Mouse (Mus musculus): ENCODE results near the gene Trib3.

Trib3 gene

DNA sequence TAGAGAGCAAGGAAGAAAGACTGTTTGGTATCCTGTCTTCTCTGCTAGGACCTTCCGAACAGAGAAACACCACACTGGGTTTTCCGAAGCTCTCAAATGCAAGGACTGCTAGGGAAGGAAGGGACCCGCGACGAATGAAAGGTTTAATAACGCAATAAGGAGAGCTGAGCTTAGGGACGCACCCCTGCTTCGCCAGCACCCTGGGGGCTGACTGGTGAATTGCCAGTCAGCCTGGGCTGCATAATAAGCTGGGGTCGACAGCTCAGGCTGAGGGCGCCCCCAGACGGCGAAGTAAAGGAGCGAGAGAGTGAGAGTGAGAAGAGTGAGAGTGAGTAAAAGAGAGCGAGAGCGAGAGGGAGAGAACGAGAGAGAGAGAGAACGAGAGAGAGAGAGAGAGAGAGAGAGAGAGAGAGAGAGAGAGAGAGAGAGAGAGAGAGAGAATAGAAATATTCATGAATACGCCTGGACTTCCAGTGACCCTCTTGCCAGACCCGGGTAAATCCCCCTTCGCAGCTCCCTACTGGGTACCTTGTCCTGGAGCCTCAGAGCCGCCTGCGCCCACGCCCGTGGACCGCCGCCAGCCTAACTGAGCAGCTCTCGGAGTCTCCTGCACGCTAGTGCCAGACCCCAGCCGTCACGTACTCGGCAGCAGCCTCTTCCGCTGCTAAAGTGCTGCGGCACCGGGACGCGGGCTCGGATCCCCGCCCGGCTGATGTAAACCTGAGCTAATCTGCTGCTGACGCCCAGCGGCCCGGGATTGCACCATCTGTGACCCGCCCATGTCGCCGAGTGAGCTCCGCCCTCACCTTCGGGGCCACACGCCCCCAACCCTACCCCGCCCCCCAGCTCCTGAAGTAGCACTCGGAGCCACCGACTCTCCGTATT, at the start of gene Trib3:
Gene Trib3, minus strand, starts transcription at position 704 of the 885 bp plus-strand sequence.
- DNase-seq: peak; percentile 86 to 92

- DNase-seq: peak in 1 of 2 experiments; percentile 25
Observed at GRCm38 (mm10) chr2:152393225-152394017, 49.6 kb upstream of the Trib3 start.

DNA sequence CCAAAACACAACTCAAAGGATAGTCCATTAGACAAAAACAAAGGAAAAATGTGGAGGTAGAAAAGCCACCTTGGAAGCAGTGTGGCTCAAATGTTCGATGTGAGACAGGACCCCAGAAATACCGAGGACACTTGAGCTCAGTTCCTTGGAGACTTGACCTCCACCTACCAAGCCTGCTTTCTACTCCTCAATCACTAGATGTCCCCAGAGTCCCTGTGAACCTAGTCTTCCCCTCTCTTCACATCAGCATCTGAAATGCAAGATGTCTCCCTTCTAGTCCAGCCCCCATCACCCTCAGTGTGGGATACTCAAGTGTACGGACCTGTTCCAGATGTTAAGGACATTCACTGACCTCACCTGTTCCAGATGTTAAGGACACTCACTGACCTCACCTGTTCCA, 49.0 kb upstream of the Trib3 start:
- peak in 1 of 2 experiments; percentile 63 for DNase-seq

- no peak for DNase-seq
Observed at GRCm38 (mm10) chr2:152384191-152384590, 40.4 kb upstream of the Trib3 start.

DNA sequence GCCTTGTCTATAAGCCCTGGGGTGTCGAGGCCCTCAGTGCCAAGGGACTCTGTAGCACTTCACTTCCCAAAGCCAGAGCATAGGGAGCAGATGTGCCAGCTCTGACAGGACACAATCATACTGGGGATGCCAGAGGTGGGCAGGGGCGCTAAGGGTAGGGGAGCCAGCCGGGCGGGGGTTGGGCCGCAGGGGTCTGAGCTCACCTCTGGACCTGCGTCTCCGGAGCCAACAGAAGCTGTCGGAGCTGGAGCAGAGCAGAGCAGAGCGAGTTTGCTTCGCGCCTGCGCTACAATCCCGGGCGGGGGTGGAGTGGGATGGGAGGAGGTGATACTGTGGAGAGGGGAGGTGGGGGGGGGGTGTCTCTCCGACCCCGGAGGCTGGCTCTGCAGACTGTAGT, 32.5 kb upstream of the Trib3 start, which contains the start of gene Nrsn2:
Gene Nrsn2, minus strand, starts transcription at position 294 of the 397 bp plus-strand sequence.
- no peak for DNase-seq

GRCm38 (mm10) chr2:152375652-152376344, 32.0 kb upstream of the Trib3 start:
- DNase-seq: no peak

DNA sequence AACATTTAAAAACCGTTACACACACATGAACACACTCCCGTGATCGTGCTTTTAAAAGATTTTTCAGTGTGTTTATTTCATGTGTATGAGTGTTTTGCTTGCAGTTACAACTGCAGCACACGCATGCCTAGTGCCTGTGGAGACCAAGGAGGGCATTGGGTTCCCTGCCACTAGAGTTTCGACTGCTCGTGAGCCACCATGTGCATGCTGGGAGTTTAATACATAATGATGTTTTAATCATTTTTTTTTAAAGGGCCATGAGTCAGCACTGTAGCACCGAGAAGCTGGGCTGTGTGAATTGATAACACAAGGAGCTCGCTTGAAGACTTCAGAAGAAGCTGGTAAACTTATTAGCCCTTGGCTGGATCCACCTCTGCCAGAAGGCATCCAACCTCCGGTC, 29.7 kb upstream of the Trib3 start:
- DNase-seq: no peak

DNA sequence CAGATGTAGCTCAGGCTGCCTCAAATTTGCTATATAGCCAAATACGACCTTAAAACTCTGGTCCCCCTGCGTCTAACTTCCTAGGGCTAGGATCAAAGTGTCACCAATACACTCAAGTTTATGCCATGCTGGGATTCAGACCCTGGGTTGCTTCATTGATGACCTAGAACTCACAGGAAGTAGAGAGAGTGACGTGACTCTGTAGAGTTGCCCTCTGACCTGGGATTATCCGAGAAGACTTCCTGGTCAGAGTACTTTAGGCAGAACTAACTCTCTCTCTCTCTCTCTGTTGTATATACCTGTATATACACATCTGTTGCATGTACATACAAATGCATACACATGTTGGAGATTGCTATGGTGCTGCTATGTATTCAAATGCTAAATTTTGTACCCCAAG, 28.8 kb upstream of the Trib3 start:
- no peak for DNase-seq

GRCm38 (mm10) chr2:152372104-152372503, 28.3 kb upstream of the Trib3 start:
- no peak for DNase-seq

- peak; percentile 63 to 74 for DNase-seq
Observed at GRCm38 (mm10) chr2:152368532-152369140, 24.8 kb upstream of the Trib3 start.

DNA sequence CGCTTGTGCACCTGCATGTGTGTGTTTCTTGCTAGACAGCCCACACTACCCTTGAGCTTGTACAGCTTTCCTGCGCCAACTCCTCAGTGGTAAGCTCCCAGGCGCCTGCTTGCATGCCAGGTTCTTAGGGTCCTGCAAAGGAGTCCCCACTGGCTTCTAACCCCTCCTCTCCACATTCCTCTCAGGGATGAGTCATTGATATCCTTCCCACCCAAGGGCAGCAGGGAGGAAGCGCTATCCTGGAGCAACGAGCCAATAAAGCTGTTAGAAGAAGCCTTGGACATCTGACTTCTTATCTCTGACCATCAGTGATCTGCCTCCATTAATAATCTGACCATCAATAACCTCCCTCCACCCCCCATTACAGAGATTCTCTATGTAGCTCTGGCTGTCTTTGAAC, 24.1 kb upstream of the Trib3 start:
- no peak for DNase-seq

DNA sequence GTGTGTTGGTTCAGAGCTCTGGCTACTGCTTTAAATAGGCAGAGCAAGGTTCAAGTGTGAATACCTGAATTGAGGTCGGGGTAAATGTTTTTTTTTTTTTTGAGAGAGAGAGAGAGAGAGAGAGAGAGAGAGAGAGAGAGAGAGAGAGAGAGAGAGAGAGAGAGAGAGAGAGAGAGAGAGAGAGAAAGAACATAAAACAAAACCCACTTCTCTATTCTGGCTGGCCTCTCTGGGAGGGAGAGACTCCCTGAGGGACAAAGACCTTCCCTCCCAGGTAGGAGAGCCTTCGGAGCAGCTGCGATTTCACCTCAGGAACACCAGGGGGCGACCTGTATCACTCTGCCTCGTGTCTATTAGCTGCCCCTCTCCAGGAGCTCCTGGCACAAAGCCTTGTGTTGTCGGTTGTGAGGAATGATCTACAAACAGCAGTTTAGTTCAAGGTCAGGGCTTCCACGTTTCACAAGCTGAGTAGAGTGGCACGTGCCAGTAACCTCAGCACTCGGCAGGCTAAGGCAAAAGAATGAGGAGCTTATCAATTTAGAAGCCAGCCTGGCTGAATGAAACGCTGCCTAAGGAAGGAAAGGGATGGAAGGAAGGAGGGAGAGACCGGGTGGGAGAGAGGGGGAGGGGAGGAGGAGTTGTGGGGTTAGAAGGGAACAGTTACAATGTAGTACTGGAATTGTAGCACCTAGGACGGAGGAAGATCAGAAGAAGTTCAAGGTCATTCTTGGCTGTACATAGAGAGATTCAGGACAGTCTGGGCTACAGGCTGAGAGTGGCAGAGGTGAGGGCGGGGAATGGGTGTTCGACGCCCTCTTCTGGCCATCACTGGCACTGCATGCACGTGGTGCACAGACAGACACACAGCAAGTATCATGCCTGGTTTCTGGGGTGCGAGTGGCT, 19.7 kb upstream of the Trib3 start:
- DNase-seq: peak; percentile 80 to 87

DNA sequence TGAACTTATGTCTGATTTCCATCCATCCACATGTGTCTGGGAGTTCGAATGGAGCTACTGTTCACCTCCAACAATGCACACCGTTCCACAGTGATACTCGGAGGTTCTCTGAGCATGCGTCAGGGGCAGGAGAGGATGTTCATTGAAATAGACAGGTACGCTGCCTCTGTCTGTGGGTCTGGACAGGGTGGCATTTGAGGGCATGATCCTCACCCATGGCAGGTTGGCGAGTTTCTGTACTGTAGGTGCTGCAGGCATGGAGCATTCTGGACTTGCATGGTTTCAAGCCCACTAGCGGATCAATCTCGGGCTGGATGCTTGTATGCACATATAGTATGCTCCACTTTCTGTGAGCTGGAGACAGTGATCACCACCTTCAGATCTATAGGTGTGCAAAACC, 17.4 kb upstream of the Trib3 start:
- no peak for DNase-seq

DNA sequence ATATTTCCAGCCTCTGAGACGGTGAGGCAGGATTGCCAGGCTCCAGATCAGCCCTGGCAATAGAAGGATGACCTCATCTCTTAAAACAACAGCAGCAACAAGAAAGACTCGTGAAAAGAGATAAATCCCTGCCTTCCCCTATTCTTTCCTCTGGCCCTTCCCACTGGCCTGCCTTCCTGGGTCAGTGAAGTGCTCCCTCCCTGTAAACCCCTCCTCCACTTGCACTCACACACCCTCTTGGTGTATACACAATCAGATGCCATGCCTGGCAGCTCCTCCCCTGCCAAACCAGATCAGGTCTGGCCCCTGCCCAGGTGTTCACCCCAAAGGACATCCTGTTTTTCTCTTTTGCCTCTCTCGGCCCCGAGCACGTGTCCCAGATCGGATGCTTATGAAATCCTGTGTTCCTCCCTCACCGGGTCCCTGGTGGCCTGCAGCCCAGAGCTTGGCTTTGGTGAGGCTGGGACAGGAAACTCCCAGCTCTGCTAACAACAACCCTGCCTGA, 16.5 kb upstream of the Trib3 start:
- peak; percentile 44 to 67 for DNase-seq

DNA sequence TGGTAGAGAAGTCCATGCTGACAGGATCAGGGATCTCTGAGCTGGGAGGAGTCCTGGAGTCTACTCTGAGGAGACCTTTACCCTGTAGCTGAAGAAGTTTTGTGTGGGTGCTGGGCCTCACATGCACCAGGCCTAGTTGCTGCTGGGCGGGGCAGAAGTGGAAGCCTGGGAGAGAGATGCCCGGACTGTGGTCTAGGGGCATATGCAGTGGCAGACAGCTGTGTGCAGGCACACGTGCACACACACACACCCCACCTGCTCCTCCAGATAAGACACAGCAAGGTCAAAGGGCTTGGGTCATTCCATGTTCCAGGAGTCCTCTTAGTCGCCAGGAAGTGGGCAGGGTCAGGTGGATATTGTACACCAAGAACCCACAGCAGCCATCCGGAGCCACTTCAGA, 15.8 kb upstream of the Trib3 start:
- DNase-seq: peak in 1 of 2 experiments; percentile 46

DNA sequence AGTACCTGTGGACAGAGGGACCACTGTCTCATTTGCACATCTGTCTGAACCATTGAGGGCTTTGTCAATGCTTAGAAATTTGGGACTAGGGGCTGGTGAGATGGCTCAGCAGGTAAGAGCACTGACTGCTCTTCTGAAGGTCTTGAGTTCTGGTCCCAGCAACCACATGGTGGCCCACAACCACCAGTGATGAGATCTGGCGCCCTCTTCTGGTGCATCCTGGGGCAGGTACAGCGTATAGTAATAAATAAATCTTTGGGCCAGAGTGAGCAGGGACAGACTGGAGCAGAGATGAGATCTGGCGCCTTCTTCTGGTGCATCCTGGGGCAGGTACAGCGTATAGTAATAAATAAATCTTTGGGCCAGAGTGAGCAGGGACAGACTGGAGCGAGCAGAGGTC, 15.1 kb upstream of the Trib3 start:
- DNase-seq: peak in 1 of 2 experiments; percentile 32

DNA sequence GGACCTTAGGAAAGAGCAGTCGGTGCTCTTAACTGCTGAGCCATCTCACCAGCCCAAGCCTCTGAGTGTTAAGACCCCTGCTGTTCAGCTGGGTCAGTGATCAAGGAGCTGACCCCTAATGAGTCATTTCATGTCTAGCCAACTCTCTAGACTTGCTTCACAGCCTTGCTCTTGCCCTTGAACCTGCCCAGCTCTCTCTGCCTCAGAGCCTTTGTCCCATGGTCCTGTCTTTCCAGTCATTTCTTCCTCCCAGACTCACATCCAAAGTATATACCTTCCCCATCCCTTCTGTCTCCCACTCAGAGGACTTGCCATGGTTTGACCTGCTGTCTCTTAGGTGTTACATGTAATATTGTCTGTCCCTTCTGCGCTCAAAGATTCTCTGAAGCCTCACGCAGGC, 13.4 kb upstream of the Trib3 start:
- no peak for DNase-seq

DNA sequence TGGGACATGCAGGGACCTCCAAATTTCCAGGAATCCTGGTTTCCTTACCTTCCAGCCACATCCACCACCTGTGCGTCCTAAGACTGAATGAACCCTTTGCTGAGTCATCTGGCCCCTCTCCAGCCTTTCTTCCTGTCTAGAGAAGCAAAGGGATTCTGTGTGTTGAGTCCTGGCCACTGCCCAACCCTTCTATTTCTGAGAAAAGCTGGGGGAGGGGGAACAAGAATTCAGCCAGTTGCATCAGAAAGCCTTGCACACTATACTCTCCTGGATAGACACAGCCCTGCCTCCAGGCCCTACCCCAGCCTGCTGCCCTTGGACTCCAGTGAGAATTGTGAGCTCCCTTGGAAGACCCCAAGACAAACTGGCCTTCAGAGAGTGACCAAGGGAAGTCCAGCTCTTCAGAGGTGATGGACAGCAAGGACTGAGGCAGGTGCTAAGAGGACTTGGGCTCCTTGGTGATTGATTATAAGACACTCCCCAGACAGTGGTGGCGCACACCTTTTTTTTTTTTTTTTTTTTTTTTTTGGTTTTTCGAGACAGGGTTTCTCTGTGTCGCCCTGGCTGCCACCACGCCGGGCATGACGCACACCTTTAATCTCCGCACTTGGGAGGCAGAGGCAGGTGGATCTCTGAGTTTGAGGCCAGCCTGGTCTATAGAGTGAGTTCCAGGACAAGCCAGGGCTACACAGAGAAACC, 6.2 kb upstream of the Trib3 start:
- DNase-seq: peak; percentile 59 to 71

DNA sequence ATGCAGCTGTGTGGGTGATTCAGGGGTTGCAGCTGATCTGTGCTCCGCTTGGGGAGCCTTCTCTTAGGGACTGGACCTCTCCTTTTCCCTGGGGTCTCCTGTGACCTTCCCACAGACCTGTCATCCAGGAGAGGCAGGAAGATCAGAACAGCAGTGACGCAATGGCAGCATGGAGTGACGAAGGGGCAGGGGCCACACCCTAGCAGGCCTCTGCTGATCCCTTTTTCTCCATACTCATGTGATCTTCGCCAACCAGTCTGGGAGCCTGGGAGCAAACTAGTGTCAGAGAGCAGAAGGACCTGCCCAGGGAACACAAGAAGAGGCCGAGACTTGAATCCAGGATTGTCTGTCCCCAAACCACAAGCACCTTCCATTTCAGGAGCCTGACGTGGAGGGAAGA, 5.4 kb upstream of the Trib3 start:
- no peak for DNase-seq

DNA sequence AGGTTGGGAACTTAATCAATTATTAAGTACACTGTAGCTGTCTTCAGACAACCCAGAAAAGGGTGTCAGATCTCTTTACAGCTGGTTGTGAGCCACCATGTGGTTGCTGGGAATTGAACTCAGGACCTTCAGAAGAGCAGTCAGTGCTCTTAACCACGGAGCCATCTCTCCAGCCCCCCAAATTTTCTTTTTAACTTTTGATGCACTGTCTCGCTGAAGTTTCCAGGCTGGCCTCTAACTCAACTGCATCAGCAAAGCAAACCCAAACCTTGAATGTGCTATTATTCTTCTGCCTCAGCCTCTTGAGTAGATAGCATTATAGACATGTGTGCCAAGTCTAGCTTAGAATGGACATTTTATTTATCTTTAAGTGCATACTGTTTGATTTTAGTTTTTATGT, 3.9 kb upstream of the Trib3 start:
- no peak for DNase-seq

Measured in kidney, postnatal 4 days (tissue).